10 mouse cellular contexts compared by ENCODE assay signal in the genomic region with DNA sequence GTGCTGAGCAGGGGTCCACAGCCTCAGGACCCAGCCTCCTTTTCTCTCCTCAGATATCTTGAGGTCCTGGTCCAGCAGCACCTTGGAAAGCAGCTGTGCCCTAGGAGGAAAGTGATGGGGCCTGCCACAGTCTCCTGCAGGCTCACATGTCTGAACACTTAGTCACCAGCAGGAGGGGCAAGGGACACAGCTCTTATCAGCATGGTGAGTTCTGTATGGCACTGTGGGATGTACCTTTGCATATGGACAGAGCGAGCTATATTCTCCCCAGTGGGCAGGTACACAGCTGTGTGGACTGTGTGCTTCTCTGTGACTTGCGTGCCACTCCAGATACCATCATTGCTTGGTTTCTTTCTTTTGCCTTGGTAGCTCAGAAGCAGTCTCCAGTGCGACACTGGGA. TPM values are rescaled to one million over a fixed set of nuclear protein-coding genes. Genes with fewer than 3 reads are reported as not detected.
DNase-seq lines count a peak whose midpoint lies in the region; ATAC-seq and TF ChIP-seq lines count a peak whose summit lies in the region.
"Had no signal": no experiment of that assay in that cellular context is flagged by ENCODE, and none has a peak within 500 bp of the region (broad histone marks: within the 10 kb centered on the region; RNA-seq: fewer than 3 reads in every experiment).

No protein-coding gene starts in this region.

- 73% methylated on average over 3 of the region's 3 CpGs for WGBS in heart, postnatal 0 days
- WGBS in stomach, embryonic 14.5 days = 78% methylated on average over 3 of the region's 3 CpGs

- no peaks in the 10 kb centered on the region for H3K4me1 ChIP-seq in heart, postnatal 0 days (ENCODE audit: control insufficient read depth, insufficient read depth)
- H3K4me1 ChIP-seq in testis, adult 2 months (ENCODE audit: control insufficient read depth, insufficient read depth, low read length) = no peaks in the 10 kb centered on the region
- H3K4me1 ChIP-seq in stomach, embryonic 14.5 days (ENCODE audit: control insufficient read depth, insufficient read depth, low read length) = no peaks in the 10 kb centered on the region
- H3K4me1 ChIP-seq: forebrain, embryonic 13.5 days; neural tube, embryonic 12.5 days had no signal

- H3K4me3 ChIP-seq in heart, postnatal 0 days (ENCODE audit: low read depth, low read length) = no peak overlapping the region
- no peak overlapping the region for H3K4me3 ChIP-seq in testis, adult 2 months (ENCODE audit: control insufficient read depth, low read depth, low read length)
- no peak overlapping the region for H3K4me3 ChIP-seq in stomach, embryonic 14.5 days (ENCODE audit: low read depth, low read length)
- H3K4me3 ChIP-seq: forebrain, embryonic 13.5 days; neural tube, embryonic 12.5 days had no signal

- no peak for TF ChIP-seq EP300 in heart, postnatal 0 days (IDR thresholded peaks at IDR 0.05; ENCODE audit: low read depth)

- H3K4me2 ChIP-seq in heart, postnatal 0 days (ENCODE audit: low read depth, low read length) = no peak overlapping the region
- H3K4me2 ChIP-seq in stomach, embryonic 14.5 days (replicated peaks; ENCODE audit: low read depth, low read length) = no peak overlapping the region
- H3K4me2 ChIP-seq: forebrain, embryonic 13.5 days; neural tube, embryonic 12.5 days had no signal

- peak; percentile 62; the same call in 1 of the 2 replicates for ATAC-seq in heart, postnatal 0 days (ENCODE audit: insufficient read depth, low read depth)
- ATAC-seq in granulocyte monocyte progenitor cell, adult 5-6 weeks (replicated peaks; ENCODE audit: poor library complexity, severe bottlenecking) = peak; percentile 65; the same call in 1 of the 2 replicates
- ATAC-seq in stomach, embryonic 14.5 days (ENCODE audit: insufficient number of reproducible peaks, insufficient read depth, low FRiP score, low read depth) = peak; percentile 65; the same call in 1 of the 2 replicates
- ATAC-seq: forebrain, embryonic 13.5 days had no signal

- no peaks in the 10 kb centered on the region for H3K9me3 ChIP-seq in heart, postnatal 0 days (replicated peaks; ENCODE audit: control insufficient read depth, low read length)
- H3K9me3 ChIP-seq in stomach, embryonic 14.5 days (ENCODE audit: control insufficient read depth, low read depth, low read length) = no peaks in the 10 kb centered on the region
- H3K9me3 ChIP-seq: forebrain, embryonic 13.5 days; neural tube, embryonic 12.5 days had no signal

- H3K27ac ChIP-seq in heart, postnatal 0 days (ENCODE audit: low read depth) = no peak overlapping the region
- H3K27ac ChIP-seq in testis, adult 2 months (ENCODE audit: control insufficient read depth, insufficient read depth, low read depth, low read length) = no peak overlapping the region
- no peak overlapping the region for H3K27ac ChIP-seq in stomach, embryonic 14.5 days (ENCODE audit: low read length)
- H3K27ac ChIP-seq: forebrain, embryonic 13.5 days; neural tube, embryonic 12.5 days had no signal

- TF ChIP-seq POLR2A in testis, adult 2 months (IDR thresholded peaks at IDR 0.05; ENCODE audit: control insufficient read depth, low read depth, low read length) = no peak

- no peak overlapping the region for H3K9ac ChIP-seq in heart, postnatal 0 days (replicated peaks; ENCODE audit: low read depth, low read length)
- H3K9ac ChIP-seq in stomach, embryonic 14.5 days (replicated peaks; ENCODE audit: low read depth, low read length) = no peak overlapping the region
- H3K9ac ChIP-seq: forebrain, embryonic 13.5 days; neural tube, embryonic 12.5 days had no signal

- H3K36me3 ChIP-seq in heart, postnatal 0 days (replicated peaks; ENCODE audit: control insufficient read depth, insufficient read depth, low read length) = no peaks in the 10 kb centered on the region
- no peaks in the 10 kb centered on the region for H3K36me3 ChIP-seq in testis, adult 2 months (ENCODE audit: control insufficient read depth, insufficient read depth, low read length)
- no peaks in the 10 kb centered on the region for H3K36me3 ChIP-seq in stomach, embryonic 14.5 days (ENCODE audit: control insufficient read depth, insufficient read depth, low read length)
- H3K36me3 ChIP-seq: neural tube, embryonic 12.5 days had no signal

- intact Hi-C loops in left cerebral cortex, postnatal 10 days (cut with DNase I) = no loop called here

- no peak for DNase-seq in heart, postnatal 0 days (ENCODE audit: low spot score)
- no peak for DNase-seq in heart, adult 18-20 months
- no peak for DNase-seq in testis, postnatal 14 days (ENCODE audit: low spot score)
- DNase-seq in left cerebral cortex, postnatal 10 days (ENCODE audit: extremely low spot score in 1 of 2, low spot score in 2 of 2) = no peak
- DNase-seq in urinary bladder, postnatal 36 days (ENCODE audit: low spot score in 2 of 2) = no peak

- peak; percentile 70 for TF ChIP-seq CTCF in heart, postnatal 0 days (IDR thresholded peaks at IDR 0.05; ENCODE audit: low read depth)
- TF ChIP-seq CTCF in testis, adult 2 months (IDR thresholded peaks at IDR 0.05; ENCODE audit: control insufficient read depth, insufficient read depth, insufficient replicate concordance, low read depth, low read length) = peak; percentile 21; the same call in 1 of the 2 replicates

- no peaks in the 10 kb centered on the region for H3K27me3 ChIP-seq in heart, postnatal 0 days (ENCODE audit: control insufficient read depth, insufficient read depth, low read length)
- H3K27me3 ChIP-seq in testis, adult 2 months (ENCODE audit: control insufficient read depth, insufficient read depth, low read length) = no peaks in the 10 kb centered on the region
- H3K27me3 ChIP-seq in stomach, embryonic 14.5 days (ENCODE audit: control insufficient read depth, insufficient read depth, low read length) = no peaks in the 10 kb centered on the region
- H3K27me3 ChIP-seq: forebrain, embryonic 13.5 days; neural tube, embryonic 12.5 days had no signal

RNA-seq across cellular contexts. Expression of gene Rmi2, which starts 55.5 kb away (rescaled TPM):
- total RNA-seq in heart, postnatal 0 days (2014; rRNA removed; ENCODE audit: low replicate concordance) = 1.6 and 2.1 TPM in 2 replicates
- polyA plus RNA-seq in heart, postnatal 0 days (2015; fragmentation: Nextera tagmentation; extraction: Ambion mirVana) = 0.83 and 1.2 TPM in 2 replicates
- under 1 TPM; 0.27 to 0.33 TPM for total RNA-seq in heart, adult 18-20 months (2021)
- polyA plus RNA-seq in testis, adult 2 months (2012; rRNA removed) = 1.5 and 1.7 TPM in 2 replicates
- 10.5 and 13.9 TPM in 2 replicates for total RNA-seq in granulocyte monocyte progenitor cell, adult 5-6 weeks (2014; fragmentation: Nextera tagmentation)
- 5.4 and 5.5 TPM in 2 replicates for total RNA-seq in granulocyte monocyte progenitor cell, adult 5-6 weeks (2017)
- polyA plus RNA-seq in stomach, embryonic 14.5 days (2014; fragmentation: Nextera tagmentation; extraction: Ambion mirVana) = 4.6 and 5.1 TPM in 2 replicates
- total RNA-seq in left cerebral cortex, postnatal 10 days (2021) = under 1 TPM; 0.19 to 0.51 TPM
